Mouse (Mus musculus): ENCODE results near the gene Bcas2. TPM values are rescaled to one million over a fixed set of nuclear protein-coding genes. Genes with fewer than 3 reads are reported as not detected.
"Not testable (repeated sequence)": the region's sequence is repeated elsewhere in the genome, so short reads cannot be mapped to it uniquely, and the experiment has no call there.

Gene Bcas2
- polyA plus RNA-seq, 1 experiment from 2014 or later = 179 TPM

DNA sequence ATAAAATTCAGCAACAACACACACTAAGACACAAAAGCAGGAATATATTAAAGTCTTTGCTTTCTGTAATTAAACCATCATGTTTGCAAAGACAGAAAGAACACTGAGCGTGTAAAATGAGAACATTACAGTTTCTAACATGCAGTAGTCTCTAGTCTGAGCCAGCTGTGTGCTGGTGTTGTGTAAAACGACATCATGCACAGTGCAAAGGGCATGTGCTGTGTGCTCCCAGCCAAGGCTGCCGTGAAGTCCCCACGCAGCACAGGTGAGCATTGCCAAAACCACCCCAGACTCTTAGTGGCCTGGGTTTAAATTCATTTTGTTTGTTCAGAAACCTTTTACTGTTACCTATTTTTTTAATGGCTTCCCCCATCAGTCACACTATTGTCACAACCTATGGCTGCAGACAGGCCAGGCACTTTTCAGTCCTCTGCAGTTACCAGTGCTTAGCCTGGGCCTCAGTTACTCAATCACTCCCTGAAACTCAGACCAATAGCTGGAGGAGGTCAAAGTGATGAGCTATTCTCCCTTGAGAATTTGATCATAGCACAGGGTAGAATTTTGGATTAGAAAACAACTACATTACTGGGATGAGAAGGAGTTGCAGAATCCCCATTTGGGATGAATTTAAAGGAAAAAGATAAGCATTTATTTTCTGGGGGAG is 34.9 kb upstream of the Bcas2 start:
- Histone ChIP-seq H3K4me1 (replicated peaks; ENCODE audit: control insufficient read depth, insufficient read depth, low read length) (peaks cover 8% of the 10 kb centered on the region), H3K27ac (ENCODE audit: low read length) (no peak overlapping the region), H3K9ac (ENCODE audit: low read length) (no peak overlapping the region), H3K36me3 (ENCODE audit: control insufficient read depth, insufficient read depth, low read length) (peaks cover 4% of the 10 kb centered on the region; the same call in 1 of the 2 replicates), H3K27me3 (ENCODE audit: control insufficient read depth, insufficient read depth, low read depth, low read length) (no peaks in the 10 kb centered on the region), H3K4me3 (ENCODE audit: low read length) (no peak overlapping the region), H3K9me3 (ENCODE audit: control insufficient read depth, low read length) (no peaks in the 10 kb centered on the region), H3K4me2 (ENCODE audit: low read depth, low read length) (no peak overlapping the region)
- 75% methylated on average over 4 of the region's 4 CpGs for WGBS
- no peak for ATAC-seq (ENCODE audit: low read depth)

DNA sequence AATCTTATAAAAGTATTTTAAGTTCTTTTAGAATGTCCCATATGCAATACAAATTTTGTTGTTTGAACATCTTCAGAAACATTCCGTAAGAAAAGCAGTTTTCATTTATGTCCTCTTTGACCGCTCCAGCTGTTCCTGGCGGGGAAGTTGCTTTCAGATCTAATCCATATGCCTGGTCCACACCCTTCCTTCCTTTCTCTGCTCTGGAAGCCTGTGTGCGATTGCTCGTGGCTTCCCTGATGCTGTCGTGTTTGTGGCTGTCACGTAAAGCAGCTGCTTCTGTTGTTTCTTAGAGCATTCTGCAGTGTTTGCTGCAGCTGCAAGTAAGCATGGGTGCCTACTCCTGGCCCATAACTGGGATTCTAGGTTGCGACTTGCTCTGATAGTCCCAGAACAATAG is 32.4 kb upstream of the Bcas2 start:
- Histone ChIP-seq H3K9me3 (ENCODE audit: control insufficient read depth, low read length) (no peaks in the 10 kb centered on the region), H3K4me2 (ENCODE audit: low read depth, low read length) (peak overlapping the region; percentile 21), H3K4me1 (replicated peaks; ENCODE audit: control insufficient read depth, insufficient read depth, low read length) (peaks cover 8% of the 10 kb centered on the region), H3K36me3 (ENCODE audit: control insufficient read depth, insufficient read depth, low read length) (no peaks in the 10 kb centered on the region), H3K4me3 (ENCODE audit: low read length) (no peak overlapping the region), H3K9ac (ENCODE audit: low read length) (no peak overlapping the region), H3K27me3 (ENCODE audit: control insufficient read depth, insufficient read depth, low read depth, low read length) (no peaks in the 10 kb centered on the region), H3K27ac (ENCODE audit: low read length) (peak overlapping the region; percentile 60)
- 38% methylated on average over 8 of the region's 8 CpGs for WGBS
- peak; percentile 88 for ATAC-seq (ENCODE audit: low read depth)

DNA sequence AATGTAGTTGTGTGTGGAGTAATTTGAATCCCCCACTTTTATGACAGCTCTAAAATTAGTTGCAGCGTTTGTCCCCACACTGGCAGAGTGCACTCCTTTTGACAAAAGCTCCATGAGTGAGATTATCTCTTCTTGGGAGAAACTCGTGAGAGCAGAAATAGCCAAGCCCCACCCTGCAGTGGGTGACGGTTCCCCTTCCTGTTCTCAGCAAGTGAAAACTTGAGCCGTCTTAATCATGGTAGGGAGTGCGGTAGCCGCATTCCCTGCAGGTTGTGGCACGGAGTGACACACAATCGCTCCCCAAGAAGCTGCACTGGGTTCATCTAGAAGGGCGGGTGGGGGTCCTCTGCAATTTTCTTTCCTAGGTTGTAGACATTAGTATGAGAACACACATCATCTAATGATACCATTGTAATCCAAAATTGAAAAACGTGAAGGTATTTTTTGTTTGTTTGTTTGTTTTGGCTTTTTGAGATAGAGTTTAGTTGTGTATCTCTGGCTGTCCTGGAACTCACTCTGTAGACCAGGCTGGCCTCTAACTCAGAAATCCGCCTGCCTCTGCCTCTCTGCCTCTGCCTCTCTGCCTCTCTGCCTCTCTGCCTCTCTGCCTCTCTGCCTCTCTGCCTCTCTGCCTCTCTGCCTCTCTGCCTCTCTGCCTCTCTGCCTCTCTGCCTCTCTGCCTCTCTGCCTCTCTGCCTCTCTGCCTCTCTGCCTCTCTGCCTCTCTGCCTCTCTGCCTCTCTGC is 31.2 kb upstream of the Bcas2 start:
- H3K9ac ChIP-seq (ENCODE audit: low read length); H3K9me3 ChIP-seq (ENCODE audit: control insufficient read depth, low read length); H3K4me1 ChIP-seq (replicated peaks; ENCODE audit: control insufficient read depth, insufficient read depth, low read length); ATAC-seq (ENCODE audit: low read depth); H3K4me3 ChIP-seq (ENCODE audit: low read length); H3K36me3 ChIP-seq (ENCODE audit: control insufficient read depth, insufficient read depth, low read length); H3K27me3 ChIP-seq (ENCODE audit: control insufficient read depth, insufficient read depth, low read depth, low read length); H3K27ac ChIP-seq (ENCODE audit: low read length): not testable (repeated sequence)
- peak overlapping the region; percentile 7; the same call in 1 of the 2 replicates for H3K4me2 ChIP-seq (ENCODE audit: low read depth, low read length)
- WGBS = 54% methylated on average over 11 of the region's 11 CpGs

DNA sequence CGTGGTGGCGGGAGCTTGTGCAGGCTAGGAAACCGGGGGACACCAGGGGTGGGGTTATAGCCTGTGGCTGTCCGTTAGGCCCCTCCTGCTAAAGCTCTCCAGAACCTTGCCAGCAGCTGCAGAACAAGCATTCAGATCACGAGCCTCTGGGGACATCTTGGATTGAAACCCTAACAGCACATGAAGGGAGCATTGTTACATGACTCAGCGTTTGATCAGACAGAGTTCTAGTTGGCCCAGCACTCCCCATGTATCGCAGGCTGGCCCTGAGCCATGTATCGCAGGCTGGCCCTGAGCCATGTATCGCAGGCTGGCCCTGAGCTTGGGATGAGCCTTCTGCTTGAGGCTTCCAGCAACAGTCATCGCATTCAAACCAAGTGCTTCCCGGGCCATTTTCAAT is 30.2 kb upstream of the Bcas2 start:
- peak; percentile 61 for ATAC-seq (ENCODE audit: low read depth)
- no peaks in the 10 kb centered on the region for H3K36me3 ChIP-seq (ENCODE audit: control insufficient read depth, insufficient read depth, low read length)
- WGBS = 77% methylated on average over 11 of the region's 11 CpGs

DNA sequence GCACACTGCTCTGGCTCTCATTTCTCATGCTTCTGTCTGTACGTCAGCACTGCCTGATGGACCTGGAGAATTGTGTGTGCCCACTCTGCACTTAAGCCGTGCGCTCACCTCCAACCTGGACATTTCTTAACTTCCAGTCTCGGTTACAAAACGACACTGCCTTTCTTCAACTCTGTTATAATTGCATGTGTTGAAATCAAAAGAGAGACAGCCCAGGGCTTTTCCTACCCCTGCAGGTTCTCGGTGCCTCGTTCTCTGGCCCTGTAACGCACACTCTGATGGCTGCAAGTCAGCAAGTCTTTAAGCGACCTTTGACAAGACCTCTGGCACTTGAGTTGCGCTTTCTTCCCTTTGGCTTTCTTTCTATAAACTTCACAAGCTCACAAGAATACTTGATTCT is 29.1 kb upstream of the Bcas2 start:
- Histone ChIP-seq H3K4me1 (replicated peaks; ENCODE audit: control insufficient read depth, insufficient read depth, low read length) (peaks cover 8% of the 10 kb centered on the region), H3K27me3 (ENCODE audit: control insufficient read depth, insufficient read depth, low read depth, low read length) (no peaks in the 10 kb centered on the region), H3K27ac (ENCODE audit: low read length) (no peak overlapping the region), H3K4me3 (ENCODE audit: low read length) (no peak overlapping the region), H3K9me3 (ENCODE audit: control insufficient read depth, low read length) (no peaks in the 10 kb centered on the region), H3K36me3 (ENCODE audit: control insufficient read depth, insufficient read depth, low read length) (no peaks in the 10 kb centered on the region; the same call in 1 of the 2 replicates), H3K9ac (ENCODE audit: low read length) (no peak overlapping the region), H3K4me2 (ENCODE audit: low read depth, low read length) (no peak overlapping the region)
- no peak for ATAC-seq (ENCODE audit: low read depth)
- WGBS = 80% methylated on average over 10 of the region's 10 CpGs

More for the DNA sequence above, 30.2 kb upstream of the Bcas2 start:
- Histone ChIP-seq H3K4me3 (ENCODE audit: low read length) (no peak overlapping the region), H3K9ac (ENCODE audit: low read length) (no peak overlapping the region), H3K27ac (ENCODE audit: low read length) (no peak overlapping the region), H3K4me1 (replicated peaks; ENCODE audit: control insufficient read depth, insufficient read depth, low read length) (peaks cover 8% of the 10 kb centered on the region), H3K9me3 (ENCODE audit: control insufficient read depth, low read length) (no peaks in the 10 kb centered on the region), H3K4me2 (ENCODE audit: low read depth, low read length) (no peak overlapping the region), H3K27me3 (ENCODE audit: control insufficient read depth, insufficient read depth, low read depth, low read length) (no peaks in the 10 kb centered on the region)

DNA sequence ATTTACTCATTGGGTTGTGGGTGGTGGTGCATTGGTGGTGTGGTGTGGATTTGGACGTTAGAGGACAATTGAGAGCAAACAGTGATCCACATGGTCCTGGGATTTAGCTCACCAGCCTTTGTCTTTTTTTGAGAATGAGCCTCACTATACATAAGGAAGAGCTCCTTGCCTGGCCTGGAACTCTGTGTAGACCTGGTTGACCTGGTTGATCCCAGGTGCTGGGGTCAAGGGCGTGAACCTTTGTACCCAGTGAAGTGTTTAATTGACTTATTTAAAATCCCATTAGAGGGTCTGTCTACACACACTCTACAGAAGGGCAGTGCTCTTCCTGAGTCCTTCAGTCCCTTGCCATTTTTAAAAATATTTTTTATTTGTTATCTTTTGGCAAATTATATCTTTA is 26.1 kb upstream of the Bcas2 start:
- Histone ChIP-seq H3K27me3 (ENCODE audit: control insufficient read depth, insufficient read depth, low read depth, low read length) (no peaks in the 10 kb centered on the region), H3K4me3 (ENCODE audit: low read length) (no peak overlapping the region), H3K4me2 (ENCODE audit: low read depth, low read length) (no peak overlapping the region), H3K36me3 (ENCODE audit: control insufficient read depth, insufficient read depth, low read length) (no peaks in the 10 kb centered on the region; the same call in 1 of the 2 replicates), H3K27ac (ENCODE audit: low read length) (no peak overlapping the region), H3K9ac (ENCODE audit: low read length) (no peak overlapping the region), H3K4me1 (replicated peaks; ENCODE audit: control insufficient read depth, insufficient read depth, low read length) (no peaks in the 10 kb centered on the region), H3K9me3 (ENCODE audit: control insufficient read depth, low read length) (no peaks in the 10 kb centered on the region)
- no peak for ATAC-seq (ENCODE audit: low read depth)
- WGBS = 79% methylated on average over 2 of the region's 2 CpGs

DNA sequence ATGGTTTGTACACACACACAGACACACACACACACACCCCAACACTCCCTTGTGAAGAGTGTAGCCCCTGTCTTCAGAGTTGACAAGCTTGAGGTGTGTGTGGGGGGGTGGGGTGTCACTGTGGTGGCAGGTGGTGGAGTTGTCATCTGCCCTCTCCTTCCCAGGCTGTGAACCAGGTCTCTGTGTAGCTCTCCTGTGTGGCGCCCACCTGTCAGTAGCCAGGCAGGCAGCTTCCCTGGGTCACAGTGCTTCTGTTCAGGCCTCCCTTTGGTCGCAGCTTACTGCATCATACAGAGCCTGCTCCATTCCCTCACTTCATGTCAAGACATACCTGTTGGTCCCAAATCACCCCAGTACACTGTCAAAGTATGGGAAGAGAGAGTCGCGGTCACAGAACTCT is 25.7 kb upstream of the Bcas2 start:
- ATAC-seq (ENCODE audit: low read depth) = no peak
- Histone ChIP-seq H3K4me1 (replicated peaks; ENCODE audit: control insufficient read depth, insufficient read depth, low read length) (no peaks in the 10 kb centered on the region), H3K9me3 (ENCODE audit: control insufficient read depth, low read length) (no peaks in the 10 kb centered on the region), H3K36me3 (ENCODE audit: control insufficient read depth, insufficient read depth, low read length) (no peaks in the 10 kb centered on the region; the same call in 1 of the 2 replicates), H3K9ac (ENCODE audit: low read length) (no peak overlapping the region), H3K27ac (ENCODE audit: low read length) (no peak overlapping the region), H3K27me3 (ENCODE audit: control insufficient read depth, insufficient read depth, low read depth, low read length) (no peaks in the 10 kb centered on the region), H3K4me2 (ENCODE audit: low read depth, low read length) (no peak overlapping the region), H3K4me3 (ENCODE audit: low read length) (no peak overlapping the region)
- 68% methylated on average over 4 of the region's 4 CpGs for WGBS

DNA sequence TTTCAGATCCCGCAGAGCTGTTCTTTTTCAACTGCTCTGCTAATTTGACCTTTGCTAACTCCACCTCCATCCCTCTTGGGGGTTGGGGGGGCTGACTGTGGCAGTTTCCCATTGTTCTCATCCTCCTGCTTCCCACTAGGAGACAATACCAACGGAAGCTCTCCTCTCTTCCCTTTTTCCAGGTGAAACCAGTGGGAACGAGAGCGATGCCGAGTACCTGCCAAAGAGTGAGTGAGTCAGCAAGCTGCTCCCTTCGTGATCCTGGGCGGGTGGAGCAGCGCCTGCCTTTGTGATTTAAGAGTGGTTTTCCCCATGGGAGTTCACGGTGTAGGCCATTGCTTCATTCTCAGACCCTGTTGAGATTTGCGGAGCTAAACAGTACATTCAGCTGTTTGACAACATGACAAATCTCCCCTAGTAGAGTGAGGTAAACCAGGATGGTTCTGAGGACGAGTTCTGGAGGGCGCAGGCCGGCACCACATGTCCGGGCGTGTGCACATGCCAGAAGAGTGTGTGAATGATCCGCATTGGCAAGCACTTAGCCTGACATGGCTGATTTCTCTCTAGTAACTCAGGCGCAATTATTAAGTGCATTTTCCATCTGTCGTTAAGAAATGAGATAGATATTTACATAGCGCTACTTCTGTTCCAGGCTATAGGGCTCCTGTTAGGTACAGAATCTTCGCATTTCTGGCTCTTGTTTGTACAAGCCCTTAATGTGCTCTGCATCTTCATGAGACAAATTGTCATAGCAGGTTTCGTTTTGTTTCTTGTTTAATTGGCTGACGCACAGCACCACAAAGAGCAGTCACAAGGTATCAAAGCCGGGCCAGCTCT is 24.9 kb upstream of the Bcas2 start:
- 71% methylated on average over 23 of the region's 23 CpGs for WGBS
- Histone ChIP-seq H3K4me2 (ENCODE audit: low read depth, low read length) (no peak overlapping the region), H3K4me3 (ENCODE audit: low read length) (no peak overlapping the region), H3K9ac (ENCODE audit: low read length) (no peak overlapping the region), H3K27ac (ENCODE audit: low read length) (no peak overlapping the region), H3K4me1 (replicated peaks; ENCODE audit: control insufficient read depth, insufficient read depth, low read length) (no peaks in the 10 kb centered on the region), H3K9me3 (ENCODE audit: control insufficient read depth, low read length) (no peaks in the 10 kb centered on the region), H3K27me3 (ENCODE audit: control insufficient read depth, insufficient read depth, low read depth, low read length) (no peaks in the 10 kb centered on the region), H3K36me3 (ENCODE audit: control insufficient read depth, insufficient read depth, low read length) (no peaks in the 10 kb centered on the region; the same call in 1 of the 2 replicates)
- no peak for ATAC-seq (ENCODE audit: low read depth)

- Histone ChIP-seq H3K4me3 (ENCODE audit: low read length) (no peak overlapping the region), H3K9ac (ENCODE audit: low read length) (no peak overlapping the region)
- ATAC-seq (ENCODE audit: low read depth) = no peak
Observed at GRCm38 (mm10) chr3:103147775-103148174, 23.7 kb upstream of the Bcas2 start.

More at GRCm38 (mm10) chr3:103147775-103148174, 23.7 kb upstream of the Bcas2 start:
- 83% methylated on average over 4 of the region's 4 CpGs for WGBS
- Histone ChIP-seq H3K36me3 (ENCODE audit: control insufficient read depth, insufficient read depth, low read length) (no peaks in the 10 kb centered on the region; the same call in 1 of the 2 replicates), H3K4me1 (replicated peaks; ENCODE audit: control insufficient read depth, insufficient read depth, low read length) (no peaks in the 10 kb centered on the region), H3K27me3 (ENCODE audit: control insufficient read depth, insufficient read depth, low read depth, low read length) (no peaks in the 10 kb centered on the region), H3K4me2 (ENCODE audit: low read depth, low read length) (no peak overlapping the region), H3K9me3 (ENCODE audit: control insufficient read depth, low read length) (no peaks in the 10 kb centered on the region), H3K27ac (ENCODE audit: low read length) (no peak overlapping the region)
